In genomic region chr10:67458447-67459272, GRCm38 (mm10) we compare ENCODE assay signal across 9 mouse cellular contexts.
DNase-seq lines count a peak whose midpoint lies in the region; ATAC-seq lines count a peak whose summit lies in the region.
"Had no signal": no experiment of that assay in that cellular context is flagged by ENCODE, and none has a peak within 500 bp of the region (broad histone marks: within the 10 kb centered on the region; RNA-seq: fewer than 3 reads in every experiment).

No protein-coding gene starts in this region.

- ATAC-seq in midbrain, embryonic 11.5 days (ENCODE audit: low FRiP score) = 0 out of 2 replicates have a peak, but pooled peaks have one; percentile 38
- peak; percentile 40 for ATAC-seq in activated CD4-positive, CD25-positive, alpha-beta regulatory T cell, adult 4 months
- peak; percentile 36; the same call in 1 of the 2 replicates for ATAC-seq in forebrain, embryonic 12.5 days (ENCODE audit: low FRiP score)
- no peak for ATAC-seq in midbrain, embryonic 14.5 days (ENCODE audit: low FRiP score, low TSS enrichment)

- no peak overlapping the region for H3K9ac ChIP-seq in midbrain, embryonic 11.5 days (ENCODE audit: low read length)
- H3K9ac ChIP-seq in forebrain, embryonic 12.5 days = no peak overlapping the region
- peak overlapping the region; percentile 29; the same call in 1 of the 2 replicates for H3K9ac ChIP-seq in midbrain, embryonic 14.5 days (replicated peaks; ENCODE audit: low read length)
- H3K9ac ChIP-seq: stomach, embryonic 15.5 days had no signal

- H3K4me1 ChIP-seq in midbrain, embryonic 11.5 days (ENCODE audit: control insufficient read depth, insufficient read depth, low read length) = peaks cover 3% of the 10 kb centered on the region; the same call in 1 of the 2 replicates
- H3K4me1 ChIP-seq in midbrain, embryonic 10.5 days = peaks cover 15% of the 10 kb centered on the region
- 0 out of 2 replicates have a peak, but pooled peaks cover 5% of the 10 kb centered on the region for H3K4me1 ChIP-seq in forebrain, embryonic 12.5 days
- no peaks in the 10 kb centered on the region for H3K4me1 ChIP-seq in midbrain, embryonic 14.5 days (ENCODE audit: control insufficient read depth, insufficient read depth, low read length)
- H3K4me1 ChIP-seq: stomach, embryonic 15.5 days had no signal

- no peak overlapping the region for H3K4me2 ChIP-seq in midbrain, embryonic 11.5 days
- H3K4me2 ChIP-seq in forebrain, embryonic 12.5 days = peak overlapping the region; percentile 13
- H3K4me2 ChIP-seq in midbrain, embryonic 14.5 days (ENCODE audit: low read length) = peak overlapping the region; percentile 37; the same call in 1 of the 2 replicates
- H3K4me2 ChIP-seq: stomach, embryonic 15.5 days had no signal

- no peak overlapping the region for H3K27ac ChIP-seq in midbrain, embryonic 11.5 days (ENCODE audit: low read depth, low read length)
- H3K27ac ChIP-seq in midbrain, embryonic 10.5 days (replicated peaks) = no peak overlapping the region
- H3K27ac ChIP-seq in forebrain, embryonic 12.5 days = no peak overlapping the region
- H3K27ac ChIP-seq in midbrain, embryonic 14.5 days (replicated peaks; ENCODE audit: low read depth, low read length) = no peak overlapping the region
- H3K27ac ChIP-seq: stomach, embryonic 15.5 days had no signal

- H3K36me3 ChIP-seq in midbrain, embryonic 11.5 days (ENCODE audit: control insufficient read depth, insufficient read depth, low read length) = no peaks in the 10 kb centered on the region
- no peaks in the 10 kb centered on the region for H3K36me3 ChIP-seq in midbrain, embryonic 10.5 days
- H3K36me3 ChIP-seq in forebrain, embryonic 12.5 days (replicated peaks) = no peaks in the 10 kb centered on the region
- no peaks in the 10 kb centered on the region for H3K36me3 ChIP-seq in midbrain, embryonic 14.5 days (ENCODE audit: control insufficient read depth, insufficient read depth, low read length)
- H3K36me3 ChIP-seq: stomach, embryonic 15.5 days had no signal

- 34% methylated on average over 22 of the region's 22 CpGs for WGBS in midbrain, embryonic 11.5 days
- WGBS in midbrain, embryonic 10.5 days = 36% methylated on average over 22 of the region's 22 CpGs
- WGBS in forebrain, embryonic 12.5 days = 27% methylated on average over 22 of the region's 22 CpGs
- 40% methylated on average over 22 of the region's 22 CpGs for WGBS in midbrain, embryonic 14.5 days

- no peaks in the 10 kb centered on the region for H3K9me3 ChIP-seq in midbrain, embryonic 11.5 days (ENCODE audit: control insufficient read depth, low read length)
- no peaks in the 10 kb centered on the region for H3K9me3 ChIP-seq in midbrain, embryonic 10.5 days (replicated peaks)
- no peaks in the 10 kb centered on the region for H3K9me3 ChIP-seq in forebrain, embryonic 12.5 days
- no peaks in the 10 kb centered on the region for H3K9me3 ChIP-seq in midbrain, embryonic 14.5 days (ENCODE audit: control insufficient read depth, low read length)
- H3K9me3 ChIP-seq: stomach, embryonic 15.5 days had no signal

- no peak overlapping the region for H3K4me3 ChIP-seq in midbrain, embryonic 11.5 days (ENCODE audit: low read depth, low read length)
- H3K4me3 ChIP-seq in midbrain, embryonic 10.5 days = no peak overlapping the region
- H3K4me3 ChIP-seq in forebrain, embryonic 12.5 days (replicated peaks) = no peak overlapping the region
- no peak overlapping the region for H3K4me3 ChIP-seq in midbrain, embryonic 14.5 days (replicated peaks; ENCODE audit: low read depth, low read length)
- H3K4me3 ChIP-seq: stomach, embryonic 15.5 days had no signal

- no peak for DNase-seq in midbrain, embryonic 11.5 days (ENCODE audit: low spot score, missing footprints)
- DNase-seq in midbrain, embryonic 10.5 days (ENCODE audit: low spot score) = no peak
- DNase-seq in midbrain, embryonic 14.5 days = peak; percentile 38
- DNase-seq in adrenal gland, adult 8-10 months = no peak
- DNase-seq in MN1 (ENCODE audit: low spot score) = no peak
- DNase-seq: kidney, postnatal 36 days had no signal

- H3K27me3 ChIP-seq in midbrain, embryonic 11.5 days (ENCODE audit: control insufficient read depth, insufficient read depth, low read length) = no peaks in the 10 kb centered on the region
- H3K27me3 ChIP-seq in midbrain, embryonic 10.5 days (ENCODE audit: low read depth, poor library complexity, severe bottlenecking) = peaks cover 23% of the 10 kb centered on the region
- H3K27me3 ChIP-seq in forebrain, embryonic 12.5 days = no peaks in the 10 kb centered on the region
- no peaks in the 10 kb centered on the region for H3K27me3 ChIP-seq in midbrain, embryonic 14.5 days (ENCODE audit: control insufficient read depth, insufficient read depth, low read length)
- H3K27me3 ChIP-seq: stomach, embryonic 15.5 days had no signal
